Mouse (Mus musculus) bone marrow, adult 2 months (tissue): ENCODE measurements around the gene Srgap3.

Experiments used
- CTCF ChIP-seq: fragments of 200-500 bp; IDR thresholded peaks from 2 replicates; pipeline ENCODE4 v1.5.1; 2011; ENCODE audit warnings: low read length, control low read depth; ENCODE audit not compliant: control insufficient read depth, insufficient read depth
- POLR2A ChIP-seq: fragments of 200-500 bp; IDR thresholded peaks from 2 replicates; pipeline ENCODE4 v1.6.1; 2011; ENCODE audit warnings: low read depth, mild to moderate bottlenecking, control low read depth, low read length, borderline replicate concordance; ENCODE audit not compliant: control insufficient read depth

DNA sequence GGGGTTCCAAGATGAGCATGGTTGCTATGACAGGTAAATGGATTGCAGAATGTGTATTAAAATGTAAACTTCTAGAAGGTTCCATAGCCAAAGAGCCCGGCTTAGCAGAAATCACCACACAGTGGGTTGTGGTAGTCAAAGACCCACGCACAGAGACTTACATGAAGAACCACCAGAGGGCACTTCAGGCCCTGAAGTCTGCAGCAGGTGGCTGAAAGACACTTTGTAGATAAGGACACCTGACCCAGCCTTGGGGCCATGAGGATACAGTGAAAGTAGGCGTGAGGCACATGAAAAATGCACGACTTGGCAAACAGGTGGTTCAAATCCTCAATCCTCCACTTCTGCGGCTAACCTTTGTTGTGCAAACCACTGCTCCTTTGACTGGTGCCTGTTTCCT lies 229.9 kb downstream of the Srgap3 start:
- TF ChIP-seq POLR2A (no peak), CTCF (peak; percentile 39; the same call in 1 of the 2 replicates)
